Mouse (Mus musculus) forebrain, embryonic 11.5 days (tissue): Measurements from ENCODE around the gene Fam160a2. TPM values are rescaled to one million over a fixed set of nuclear protein-coding genes. Genes with fewer than 3 reads are reported as not detected.

Experiments
- ATAC-seq: fragments of 200-750 bp; cut with Nextera tagmentation; replicated peaks from 2 replicates; pipeline ENCODE4 v1.8.0; 2017; ENCODE audit warnings: moderate TSS enrichment; ENCODE audit not compliant: low FRiP score
- DNase-seq: peaks from one replicate; pipeline ENCODE4 v3.0.0-alpha.2; 2017; ENCODE audit warnings: low spot score
- H3K27ac ChIP-seq: fragments of 300-500 bp; sonication (generic); 2 replicates; pipeline ENCODE4 v1.5.1; 2014; ENCODE audit warnings: low read depth, low read length
- H3K27me3 ChIP-seq: fragments of 300-500 bp; sonication (generic); 2 replicates; pipeline ENCODE4 v1.6.1; 2014; ENCODE audit warnings: mild to moderate bottlenecking, low read length, mixed read lengths; ENCODE audit not compliant: control insufficient read depth, insufficient read depth
- H3K36me3 ChIP-seq: fragments of 300-500 bp; sonication (generic); 2 replicates; pipeline ENCODE4 v1.6.1; 2014; ENCODE audit warnings: mild to moderate bottlenecking, low read length, moderate library complexity, mixed read lengths; ENCODE audit not compliant: control insufficient read depth, insufficient read depth
- H3K4me1 ChIP-seq: fragments of 300-500 bp; sonication (generic); replicated peaks from 2 replicates; pipeline ENCODE4 v1.6.1; 2014; ENCODE audit warnings: low read length, mixed read lengths; ENCODE audit not compliant: control insufficient read depth, insufficient read depth
- H3K4me2 ChIP-seq: fragments of 300-500 bp; sonication (generic); 2 replicates; pipeline ENCODE4 v1.6.1; 2014; ENCODE audit warnings: low read depth, mild to moderate bottlenecking, low read length, moderate library complexity, mixed read lengths; ENCODE audit not compliant: severe bottlenecking
- H3K4me3 ChIP-seq: fragments of 300-500 bp; sonication (generic); 2 replicates; pipeline ENCODE4 v1.5.1; 2014; ENCODE audit warnings: low read depth, low read length
- H3K9ac ChIP-seq: fragments of 300-500 bp; sonication (generic); 2 replicates; pipeline ENCODE4 v1.6.1; 2014; ENCODE audit warnings: low read length
- H3K9me3 ChIP-seq: fragments of 300-500 bp; sonication (generic); 2 replicates; pipeline ENCODE4 v1.6.1; 2016; ENCODE audit warnings: low read length, mixed read lengths; ENCODE audit not compliant: control insufficient read depth
- WGBS: fragments of 180-500 bp; shearing (Covaris S2); extraction: QIAGEN DNeasy Blood & Tissue Kit; methylation state at CpG from one replicate; pipeline ENCODE4 v1.1.7; 2014; 5-methylcytosine and 5-hydroxymethylcytosine counted together
- polyA plus RNA-seq: library from polyadenylated mRNA; unstranded; fragments of >200 nt; fragmentation: Nextera tagmentation; extraction: Ambion mirVana; gene quantifications from 2 replicates; pipeline ENCODE4 v1.2.1, GENCODE M21; 2014

Fam160a2 gene
- polyA plus RNA-seq, 1 experiment from 2014 or later: 47.4 TPM

DNA sequence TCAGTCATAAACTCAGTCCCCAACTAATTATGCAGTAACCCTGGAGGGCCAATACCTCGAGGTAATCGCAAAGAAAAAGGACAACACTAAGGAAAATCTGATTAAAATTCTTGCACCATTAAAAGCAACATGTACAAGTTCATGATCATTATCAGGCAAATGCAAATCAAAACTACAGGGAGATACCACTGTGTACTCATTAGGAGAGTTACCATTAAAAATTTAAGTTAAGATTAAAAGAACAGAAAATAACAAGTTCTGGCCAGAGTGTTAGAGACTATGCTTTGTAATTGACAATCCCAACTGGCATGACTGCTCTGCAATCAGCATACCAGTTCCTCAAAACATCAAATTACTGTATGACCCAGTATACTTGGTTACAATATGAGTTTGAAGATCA, 57.1 kb downstream of the Fam160a2 start:
- Histone ChIP-seq H3K4me1 (no peaks in the 10 kb centered on the region), H3K27me3 (no peaks in the 10 kb centered on the region), H3K27ac (no peak overlapping the region), H3K9ac (no peak overlapping the region), H3K4me3 (no peak overlapping the region), H3K4me2 (no peak overlapping the region), H3K9me3 (no peaks in the 10 kb centered on the region), H3K36me3 (no peaks in the 10 kb centered on the region)
- DNase-seq: no peak
- WGBS: 77% methylated on average over 2 of the region's 2 CpGs
- no peak for ATAC-seq

DNA sequence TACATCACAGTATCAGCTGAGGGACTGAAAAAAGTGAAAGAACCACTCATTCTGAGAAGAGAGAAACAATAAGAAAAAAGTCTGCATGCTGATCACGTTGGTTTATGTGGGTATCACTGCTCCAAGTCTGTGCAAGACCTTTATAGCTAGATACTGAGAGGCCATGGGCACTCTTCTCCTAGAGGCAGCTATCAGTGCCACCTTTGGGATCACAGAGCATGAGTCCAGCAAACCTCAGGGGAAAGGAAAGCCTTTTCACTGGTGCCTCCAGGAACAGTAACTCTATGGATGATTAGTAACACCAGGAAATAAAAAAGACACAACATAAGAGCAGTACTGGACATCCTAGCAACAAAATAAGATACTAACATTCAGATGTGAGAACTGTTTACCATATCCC, 57.7 kb downstream of the Fam160a2 start, which contains the start of gene Olfr691:
Gene Olfr691, minus strand, starts transcription at position 101 of the 400 bp plus-strand sequence.
- WGBS: 49% methylated on average over 1 of the region's 1 CpGs
- Histone ChIP-seq H3K36me3 (no peaks in the 10 kb centered on the region), H3K4me3 (no peak within 1 kb of the TSS), H3K9me3 (no peaks in the 10 kb centered on the region), H3K4me2 (no peak within 1 kb of the TSS), H3K27ac (no peak within 1 kb of the TSS), H3K4me1 (no peaks in the 10 kb centered on the region), H3K9ac (no peak within 1 kb of the TSS), H3K27me3 (no peaks in the 10 kb centered on the region)
- ATAC-seq: no peak
- no peak for DNase-seq

DNA sequence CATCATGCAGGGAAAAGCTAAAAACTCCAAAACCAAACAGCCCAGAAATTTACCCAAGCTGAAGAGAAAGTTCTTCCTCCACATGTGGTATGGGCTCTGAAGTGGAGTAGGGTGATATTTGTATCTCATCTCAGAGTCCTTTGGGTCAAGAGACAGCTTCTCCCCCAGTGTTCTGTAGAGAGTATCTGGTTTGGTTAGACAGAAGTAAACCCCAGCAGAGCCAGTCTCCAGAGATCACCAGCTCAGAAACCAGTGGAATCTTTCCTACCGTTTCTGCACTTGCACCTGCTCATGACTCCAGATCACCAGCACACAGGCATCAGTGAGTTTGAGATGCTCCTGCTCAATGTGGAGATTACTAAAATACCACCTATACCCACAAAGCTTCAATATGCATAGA, 65.8 kb downstream of the Fam160a2 start, which contains the start of gene Olfr690:
Gene Olfr690, minus strand, starts transcription at position 101 of the 400 bp plus-strand sequence.
- Histone ChIP-seq H3K4me1 (no peaks in the 10 kb centered on the region), H3K36me3 (no peaks in the 10 kb centered on the region), H3K4me3 (no peak within 1 kb of the TSS), H3K9ac (no peak within 1 kb of the TSS), H3K27ac (no peak within 1 kb of the TSS), H3K4me2 (no peak within 1 kb of the TSS), H3K27me3 (no peaks in the 10 kb centered on the region), H3K9me3 (no peaks in the 10 kb centered on the region)
- WGBS: 94% methylated on average over 1 of the region's 1 CpGs
- ATAC-seq: no peak
- no peak for DNase-seq

DNA sequence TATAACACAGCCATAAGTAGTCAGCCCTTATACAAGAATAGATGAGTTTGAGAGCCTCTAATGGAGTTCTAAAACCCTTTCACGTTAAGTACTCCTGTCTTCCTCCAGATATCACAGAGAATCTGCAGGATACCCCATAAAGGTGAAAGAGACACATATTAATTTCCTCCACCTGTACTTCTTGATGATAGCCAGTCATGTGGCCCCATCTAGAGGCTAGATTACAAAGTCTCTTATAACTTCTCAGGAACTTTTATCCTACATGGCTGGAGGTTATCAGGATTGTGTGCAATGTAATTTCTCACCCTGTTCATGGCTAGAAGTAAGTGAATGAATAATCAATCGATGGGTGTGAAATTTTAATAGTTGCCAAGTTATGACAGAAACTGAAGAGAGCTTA, 74.6 kb downstream of the Fam160a2 start:
- H3K4me2 ChIP-seq: no peak overlapping the region
- no peak overlapping the region for H3K9ac ChIP-seq
- DNase-seq: no peak
- ATAC-seq: no peak
- no peak overlapping the region for H3K4me3 ChIP-seq
- H3K9me3 ChIP-seq: no peaks in the 10 kb centered on the region
- WGBS: 79% methylated on average over 2 of the region's 2 CpGs
- H3K4me1 ChIP-seq: no peaks in the 10 kb centered on the region
- H3K27me3 ChIP-seq: no peaks in the 10 kb centered on the region
- H3K27ac ChIP-seq: no peak overlapping the region
- H3K36me3 ChIP-seq: no peaks in the 10 kb centered on the region

Other genes starting within 250 kb of the Fam160a2 start
- not detected in 2 replicates for gene Olfr684, start 236.4 kb downstream of the Fam160a2 start, polyA plus RNA-seq
- gene Olfr685, start 214.0 kb downstream of the Fam160a2 start, polyA plus RNA-seq: not detected in 2 replicates
- gene Olfr686, start 192.6 kb downstream of the Fam160a2 start, polyA plus RNA-seq: not detected in 2 replicates
- not detected in 2 replicates for gene Olfr688, start 112.0 kb downstream of the Fam160a2 start, polyA plus RNA-seq
- not detected in 2 replicates for gene Olfr689, start 88.9 kb downstream of the Fam160a2 start, polyA plus RNA-seq
- gene Olfr690, start 66.0 kb downstream of the Fam160a2 start, polyA plus RNA-seq: not detected in 2 replicates
- gene Olfr691, start 57.8 kb downstream of the Fam160a2 start, polyA plus RNA-seq: 0.12 and 0.39 TPM in 2 replicates
- not detected in 2 replicates for gene Olfr692, start 31.8 kb downstream of the Fam160a2 start, polyA plus RNA-seq
- not detected in 2 replicates for gene Gm5901, start 25.0 kb downstream of the Fam160a2 start, polyA plus RNA-seq
- gene Cnga4, start 4.5 kb upstream of the Fam160a2 start, polyA plus RNA-seq: 0.15 TPM in 1 of 2 replicates, not detected in the other
- 0.13 and 0.51 TPM in 2 replicates for gene Cckbr, start 25.7 kb upstream of the Fam160a2 start, polyA plus RNA-seq
- gene Cavin3, start 82.2 kb upstream of the Fam160a2 start, polyA plus RNA-seq: 21.1 and 26.4 TPM in 2 replicates
- gene Smpd1, start 154.3 kb upstream of the Fam160a2 start, polyA plus RNA-seq: 35.1 and 42.1 TPM in 2 replicates
- gene Apbb1, start 181.6 kb upstream of the Fam160a2 start, polyA plus RNA-seq: 106 and 117 TPM in 2 replicates
- not detected in 2 replicates for gene Hpx, start 200.1 kb upstream of the Fam160a2 start, polyA plus RNA-seq
- gene Trim3, start 233.5 kb upstream of the Fam160a2 start, polyA plus RNA-seq: 35.9 and 37.7 TPM in 2 replicates
- gene Timm10b, start 240.0 kb upstream of the Fam160a2 start, polyA plus RNA-seq: 148 and 151 TPM in 2 replicates
- gene Arfip2, start 240.4 kb upstream of the Fam160a2 start, polyA plus RNA-seq: 78.2 and 90.2 TPM in 2 replicates
- 11.8 and 14.2 TPM in 2 replicates for gene Gm45799, start 240.5 kb upstream of the Fam160a2 start, polyA plus RNA-seq